Mouse (Mus musculus) limb, embryonic 14.5 days (tissue): ENCODE measurements around the gene Olfr686. TPM values are rescaled to one million over a fixed set of nuclear protein-coding genes. Genes with fewer than 3 reads are reported as not detected.

ENCODE experiments used
- ATAC-seq: fragments of 200-750 bp; cut with Nextera tagmentation; 2 replicates; pipeline ENCODE4 v1.8.0; 2017; ENCODE audit warnings: low read depth, moderate number of reproducible peaks, moderate TSS enrichment; ENCODE audit not compliant: low FRiP score
- DNase-seq: peaks from one replicate; pipeline ENCODE4 v3.0.0-alpha.2; 2015; ENCODE audit warnings: low spot score
- H3K27ac ChIP-seq: fragments of 300-500 bp; sonication (generic); replicated peaks from 2 replicates; pipeline ENCODE4 v1.5.1; 2014; ENCODE audit warnings: low read depth, mild to moderate bottlenecking, low read length, moderate library complexity, mixed read lengths
- H3K27me3 ChIP-seq: fragments of 300-500 bp; sonication (generic); 2 replicates; pipeline ENCODE4 v1.6.1; 2014; ENCODE audit warnings: low read length, mixed read lengths; ENCODE audit not compliant: control insufficient read depth, insufficient read depth
- H3K36me3 ChIP-seq: fragments of 300-500 bp; sonication (generic); 2 replicates; pipeline ENCODE4 v1.6.1; 2014; ENCODE audit warnings: mild to moderate bottlenecking, low read length, moderate library complexity, mixed read lengths; ENCODE audit not compliant: control insufficient read depth, insufficient read depth
- H3K4me1 ChIP-seq: fragments of 300-500 bp; sonication (generic); 2 replicates; pipeline ENCODE4 v1.6.1; 2014; ENCODE audit warnings: antibody characterized with exemption, low read length, mixed read lengths; ENCODE audit not compliant: control insufficient read depth, insufficient read depth
- H3K4me2 ChIP-seq: fragments of 300-500 bp; sonication (generic); replicated peaks from 2 replicates; pipeline ENCODE4 v1.6.1; 2014; ENCODE audit warnings: low read depth, mild to moderate bottlenecking, low read length, moderate library complexity; ENCODE audit not compliant: severe bottlenecking
- H3K4me3 ChIP-seq: fragments of 300-500 bp; sonication (generic); replicated peaks from 2 replicates; pipeline ENCODE4 v1.5.1; 2014; ENCODE audit warnings: low read length
- H3K9ac ChIP-seq: fragments of 300-500 bp; sonication (generic); 2 replicates; pipeline ENCODE4 v1.6.1; 2014; ENCODE audit warnings: mild to moderate bottlenecking, low read depth, low read length, moderate library complexity; ENCODE audit not compliant: severe bottlenecking
- H3K9me3 ChIP-seq: fragments of 300-500 bp; sonication (generic); 2 replicates; pipeline ENCODE4 v1.6.1; 2016; ENCODE audit warnings: low read length; ENCODE audit not compliant: control insufficient read depth
- POLR2A ChIP-seq: fragments of 200-500 bp; IDR thresholded peaks from 2 replicates; pipeline ENCODE4 v1.8.0; 2012; ENCODE audit warnings: inconsistent platforms, mild to moderate bottlenecking, moderate library complexity, borderline replicate concordance; ENCODE audit not compliant: insufficient read depth, insufficient read length; ENCODE audit errors: extremely low read depth
- WGBS: fragments of 180-500 bp; shearing (Covaris S2); extraction: QIAGEN DNeasy Blood & Tissue Kit; methylation state at CpG from one replicate; pipeline ENCODE4 v1.1.7; 2014; 5-methylcytosine and 5-hydroxymethylcytosine counted together
- polyA plus RNA-seq, 2 experiments: library from polyadenylated mRNA; depleted of rRNA in 1 of 2; stranded (reverse) in 1 of 2; unstranded in 1 of 2; fragments of >200 nt; fragmentation: Nextera tagmentation in 1 of 2; extraction: Ambion mirVana in 1 of 2; gene quantifications; 2 replicates each; pipeline versions ENCODE4 v1.2.1 to v1.2.3; 2012 to 2014

Olfr686 gene
- polyA plus RNA-seq (2012; rRNA removed) (not detected in 2 replicates), polyA plus RNA-seq (2014; fragmentation: Nextera tagmentation; extraction: Ambion mirVana) (not detected in 2 replicates)

GRCm38 (mm10) chr7:105207385-105207784, at the start of gene Olfr686:
Gene Olfr686 (minus strand): TSS chr7:105207485.
- Histone ChIP-seq H3K9me3 (no peaks in the 10 kb centered on the region), H3K27me3 (no peaks in the 10 kb centered on the region), H3K36me3 (no peaks in the 10 kb centered on the region), H3K4me3 (no peak within 1 kb of the TSS), H3K27ac (no peak within 1 kb of the TSS), H3K9ac (no peak within 1 kb of the TSS), H3K4me1 (no peaks in the 10 kb centered on the region), H3K4me2 (no peak within 1 kb of the TSS)
- DNase-seq (no peak), ATAC-seq (no peak)
- TF ChIP-seq POLR2A, result no peak

GRCm38 (mm10) chr7:105256656-105257055, 49.4 kb upstream of the Olfr686 start:
- Histone ChIP-seq H3K27ac (no peak overlapping the region), H3K36me3 (no peaks in the 10 kb centered on the region), H3K4me1 (no peaks in the 10 kb centered on the region), H3K4me3 (no peak overlapping the region), H3K4me2 (no peak overlapping the region), H3K9me3 (no peaks in the 10 kb centered on the region), H3K27me3 (no peaks in the 10 kb centered on the region), H3K9ac (no peak overlapping the region)
- DNase-seq, result no peak
- ATAC-seq, result no peak
- TF ChIP-seq POLR2A, result no peak
- 59% methylated on average over 5 of the region's 5 CpGs for WGBS

GRCm38 (mm10) chr7:105248197-105248596, 40.9 kb upstream of the Olfr686 start:
- Histone ChIP-seq H3K36me3 (no peaks in the 10 kb centered on the region), H3K4me2 (no peak overlapping the region), H3K27me3 (no peaks in the 10 kb centered on the region), H3K4me3 (no peak overlapping the region), H3K27ac (no peak overlapping the region), H3K9me3 (no peaks in the 10 kb centered on the region), H3K9ac (no peak overlapping the region), H3K4me1 (no peaks in the 10 kb centered on the region)
- ATAC-seq (no peak), DNase-seq (no peak)
- WGBS, result 57% methylated on average over 1 of the region's 1 CpGs
- TF ChIP-seq POLR2A, result no peak

- Histone ChIP-seq H3K9me3 (no peaks in the 10 kb centered on the region), H3K36me3 (no peaks in the 10 kb centered on the region), H3K27ac (no peak overlapping the region), H3K9ac (no peak overlapping the region), H3K4me3 (no peak overlapping the region), H3K27me3 (no peaks in the 10 kb centered on the region), H3K4me2 (no peak overlapping the region), H3K4me1 (no peaks in the 10 kb centered on the region)
- DNase-seq (no peak), ATAC-seq (no peak)
- TF ChIP-seq POLR2A, result no peak
- 89% methylated on average over 3 of the region's 3 CpGs for WGBS
Observed at GRCm38 (mm10) chr7:105247671-105248070, 40.4 kb upstream of the Olfr686 start.

- Histone ChIP-seq H3K27ac (no peak overlapping the region), H3K9ac (no peak overlapping the region), H3K4me3 (no peak overlapping the region), H3K9me3 (no peaks in the 10 kb centered on the region), H3K4me2 (no peak overlapping the region), H3K36me3 (no peaks in the 10 kb centered on the region), H3K4me1 (no peaks in the 10 kb centered on the region), H3K27me3 (no peaks in the 10 kb centered on the region)
- no peak for DNase-seq
- TF ChIP-seq POLR2A, result no peak
- WGBS, result 79% methylated on average over 2 of the region's 2 CpGs
- ATAC-seq, result no peak
Observed at GRCm38 (mm10) chr7:105229386-105229785, 22.1 kb upstream of the Olfr686 start.

GRCm38 (mm10) chr7:105228138-105228537, 20.9 kb upstream of the Olfr686 start:
- H3K27me3 ChIP-seq, result no peaks in the 10 kb centered on the region
- 92% methylated on average over 1 of the region's 1 CpGs for WGBS
- no peak overlapping the region for H3K4me2 ChIP-seq
- H3K36me3 ChIP-seq, result no peaks in the 10 kb centered on the region
- H3K9ac ChIP-seq, result no peak overlapping the region
- no peaks in the 10 kb centered on the region for H3K9me3 ChIP-seq
- no peak for ATAC-seq
- DNase-seq, result no peak
- TF ChIP-seq POLR2A, result no peak
- no peak overlapping the region for H3K4me3 ChIP-seq
- H3K4me1 ChIP-seq, result no peaks in the 10 kb centered on the region
- no peak overlapping the region for H3K27ac ChIP-seq
